Mouse (Mus musculus): Measurements from ENCODE around the gene Ccnf. TPM values are rescaled to one million over a fixed set of nuclear protein-coding genes. Genes with fewer than 3 reads are reported as not detected.

Gene Ccnf
- 0.92 TPM for polyA plus RNA-seq (2014; fragmentation: Illumina TruSeq; extraction: RNeasy Lipid Tissue Mini Kit (QIAGEN cat#74804); ENCODE audit: insufficient read depth, low read depth, low replicate concordance)

GRCm38 (mm10) chr17:24251320-24252069 lies at the start of gene Ccnf:
Ccnf (minus strand) TSS chr17:24251484.

DNA sequence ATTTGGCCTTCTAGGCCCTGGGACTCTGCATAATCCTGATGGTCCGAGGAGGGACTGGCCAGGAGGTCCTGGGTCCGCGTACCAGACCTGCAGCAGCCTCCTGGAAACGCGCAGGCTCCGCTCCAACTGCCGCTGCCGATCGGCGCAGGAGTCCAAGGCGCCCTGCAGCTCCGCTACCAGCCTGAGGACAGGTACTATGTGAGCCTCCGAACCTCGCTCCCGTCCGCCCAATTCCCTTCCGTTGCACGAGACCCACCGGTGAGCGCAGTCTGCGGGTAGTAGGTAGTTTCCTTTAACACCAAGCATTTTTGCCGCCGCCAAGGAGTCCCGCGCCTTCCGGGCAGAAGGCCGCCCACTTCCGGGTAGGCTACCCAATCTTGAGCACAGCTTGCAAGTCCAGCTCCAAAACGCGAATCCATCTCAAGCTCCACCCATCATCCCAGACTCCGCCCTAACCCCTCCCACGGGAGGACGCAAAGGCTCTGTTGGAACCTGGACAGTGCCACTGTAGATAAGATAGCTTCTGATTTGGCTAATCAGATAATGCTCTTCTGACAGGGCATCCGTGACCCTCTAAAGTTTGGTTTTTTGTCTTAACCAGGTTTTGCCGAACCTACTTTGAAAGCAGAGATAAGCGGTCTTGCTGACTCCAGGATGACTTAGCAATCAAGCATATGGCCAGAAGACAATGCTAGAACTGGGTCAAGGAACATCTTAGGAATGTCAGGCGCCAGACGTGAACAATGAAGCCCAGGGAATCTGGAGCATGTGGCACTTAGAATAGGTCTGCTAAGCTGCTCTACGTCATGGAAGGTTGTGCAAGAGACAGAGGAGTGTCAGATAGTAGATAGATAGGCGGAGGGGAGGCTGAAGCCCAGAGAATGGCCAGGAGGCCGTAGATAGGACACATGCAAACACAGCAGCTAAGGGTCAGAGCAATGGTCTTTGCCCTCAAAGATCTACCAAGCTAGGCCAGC lies 30.6 kb downstream of the Ccnf start, which contains the start of gene Tedc2:
Tedc2 (minus strand) TSS at position 417 of the 977 bp plus-strand sequence.

DNA sequence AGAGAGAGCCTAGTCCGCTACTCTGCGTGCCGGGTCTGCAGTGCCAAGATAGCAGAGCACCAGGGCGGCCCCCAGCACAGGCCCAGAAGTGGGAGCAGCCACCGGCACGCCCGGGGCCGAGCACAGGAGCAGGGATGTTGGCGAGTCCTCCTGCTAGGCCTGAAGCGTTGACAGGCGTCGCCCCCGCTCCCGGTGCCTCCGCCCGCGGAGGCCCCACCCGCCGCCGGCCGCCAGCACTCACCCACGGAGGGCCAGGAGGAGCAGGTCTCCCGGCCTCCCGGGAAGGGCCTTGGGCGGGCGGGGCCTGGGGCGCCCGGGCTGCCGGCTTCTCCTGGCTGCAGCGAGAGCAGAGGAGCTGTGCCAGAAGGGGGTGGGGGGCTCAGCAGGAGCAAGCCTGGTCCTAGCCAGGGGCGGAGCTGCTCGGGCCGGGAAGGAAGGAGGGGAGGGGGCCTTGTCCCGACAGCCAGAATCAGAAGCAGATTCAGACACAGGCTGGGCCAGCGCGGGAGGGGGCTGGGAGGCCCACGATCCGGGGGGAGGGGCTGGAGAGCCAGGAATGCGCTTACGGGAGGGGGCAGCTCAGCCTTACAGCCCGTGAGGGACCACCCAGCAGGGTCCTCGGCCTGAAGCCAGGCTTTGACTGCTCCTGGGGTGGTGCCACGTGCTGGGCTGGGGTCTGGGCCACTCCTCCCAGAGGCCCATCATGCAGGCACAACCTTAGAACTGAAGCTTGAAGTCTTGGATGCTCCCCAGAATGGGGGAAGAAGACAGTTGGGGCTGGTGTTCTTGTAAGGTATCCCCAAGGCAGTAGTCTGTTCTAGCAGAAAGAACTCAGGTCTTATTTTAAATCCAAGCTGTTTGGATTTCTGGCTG lies 42.0 kb downstream of the Ccnf start, which contains the start of gene Ntn3:
Ntn3 (minus strand) TSS at position 489 of the 873 bp plus-strand sequence.

GRCm38 (mm10) chr17:24205284-24205888 lies 45.9 kb downstream of the Ccnf start, which contains the start of gene Tbc1d24:
Tbc1d24 (minus strand) TSS chr17:24205562.

Other genes with a start within 250 kb of the Ccnf start
- not detected for gene Prss27, start 213.3 kb downstream of the Ccnf start, polyA plus RNA-seq (2014; fragmentation: Illumina TruSeq; extraction: RNeasy Lipid Tissue Mini Kit (QIAGEN cat#74804); ENCODE audit: insufficient read depth, low read depth, low replicate concordance)
- 16.7 TPM for gene Kctd5, start 178.0 kb downstream of the Ccnf start, polyA plus RNA-seq (2014; fragmentation: Illumina TruSeq; extraction: RNeasy Lipid Tissue Mini Kit (QIAGEN cat#74804); ENCODE audit: insufficient read depth, low read depth, low replicate concordance)
- 7.9 TPM for gene Pdpk1, start 100.6 kb downstream of the Ccnf start, polyA plus RNA-seq (2014; fragmentation: Illumina TruSeq; extraction: RNeasy Lipid Tissue Mini Kit (QIAGEN cat#74804); ENCODE audit: insufficient read depth, low read depth, low replicate concordance)
- 22.0 TPM for gene Amdhd2, start 87.7 kb downstream of the Ccnf start, polyA plus RNA-seq (2014; fragmentation: Illumina TruSeq; extraction: RNeasy Lipid Tissue Mini Kit (QIAGEN cat#74804); ENCODE audit: insufficient read depth, low read depth, low replicate concordance)
- 301 TPM for gene Atp6v0c, start 81.8 kb downstream of the Ccnf start, polyA plus RNA-seq (2014; fragmentation: Illumina TruSeq; extraction: RNeasy Lipid Tissue Mini Kit (QIAGEN cat#74804); ENCODE audit: insufficient read depth, low read depth, low replicate concordance)
- 2.4 TPM for gene Tbc1d24, start 45.9 kb downstream of the Ccnf start, polyA plus RNA-seq (2014; fragmentation: Illumina TruSeq; extraction: RNeasy Lipid Tissue Mini Kit (QIAGEN cat#74804); ENCODE audit: insufficient read depth, low read depth, low replicate concordance)
- 2.2 TPM for gene Ntn3, start 42.0 kb downstream of the Ccnf start, polyA plus RNA-seq (2014; fragmentation: Illumina TruSeq; extraction: RNeasy Lipid Tissue Mini Kit (QIAGEN cat#74804); ENCODE audit: insufficient read depth, low read depth, low replicate concordance)
- 5.1 TPM for gene Tedc2, start 30.6 kb downstream of the Ccnf start, polyA plus RNA-seq (2014; fragmentation: Illumina TruSeq; extraction: RNeasy Lipid Tissue Mini Kit (QIAGEN cat#74804); ENCODE audit: insufficient read depth, low read depth, low replicate concordance)
- gene Abca17, start 99.6 kb upstream of the Ccnf start, polyA plus RNA-seq (2014; fragmentation: Illumina TruSeq; extraction: RNeasy Lipid Tissue Mini Kit (QIAGEN cat#74804); ENCODE audit: insufficient read depth, low read depth, low replicate concordance) = 1.2 TPM
- gene Abca3, start 100.5 kb upstream of the Ccnf start, polyA plus RNA-seq (2014; fragmentation: Illumina TruSeq; extraction: RNeasy Lipid Tissue Mini Kit (QIAGEN cat#74804); ENCODE audit: insufficient read depth, low read depth, low replicate concordance) = 69.4 TPM
- gene Rnps1, start 163.1 kb upstream of the Ccnf start, polyA plus RNA-seq (2014; fragmentation: Illumina TruSeq; extraction: RNeasy Lipid Tissue Mini Kit (QIAGEN cat#74804); ENCODE audit: insufficient read depth, low read depth, low replicate concordance) = 55.3 TPM
- 68.8 TPM for gene Eci1, start 175.2 kb upstream of the Ccnf start, polyA plus RNA-seq (2014; fragmentation: Illumina TruSeq; extraction: RNeasy Lipid Tissue Mini Kit (QIAGEN cat#74804); ENCODE audit: insufficient read depth, low read depth, low replicate concordance)
- 4.0 TPM for gene Dnase1l2, start 191.6 kb upstream of the Ccnf start, polyA plus RNA-seq (2014; fragmentation: Illumina TruSeq; extraction: RNeasy Lipid Tissue Mini Kit (QIAGEN cat#74804); ENCODE audit: insufficient read depth, low read depth, low replicate concordance)
- 21.7 TPM for gene E4f1, start 218.8 kb upstream of the Ccnf start, polyA plus RNA-seq (2014; fragmentation: Illumina TruSeq; extraction: RNeasy Lipid Tissue Mini Kit (QIAGEN cat#74804); ENCODE audit: insufficient read depth, low read depth, low replicate concordance)
- 20.4 TPM for gene Pgp, start 218.9 kb upstream of the Ccnf start, polyA plus RNA-seq (2014; fragmentation: Illumina TruSeq; extraction: RNeasy Lipid Tissue Mini Kit (QIAGEN cat#74804); ENCODE audit: insufficient read depth, low read depth, low replicate concordance)
- not detected for gene Bricd5, start 222.4 kb upstream of the Ccnf start, polyA plus RNA-seq (2014; fragmentation: Illumina TruSeq; extraction: RNeasy Lipid Tissue Mini Kit (QIAGEN cat#74804); ENCODE audit: insufficient read depth, low read depth, low replicate concordance)
- 8.3 TPM for gene Mlst8, start 227.6 kb upstream of the Ccnf start, polyA plus RNA-seq (2014; fragmentation: Illumina TruSeq; extraction: RNeasy Lipid Tissue Mini Kit (QIAGEN cat#74804); ENCODE audit: insufficient read depth, low read depth, low replicate concordance)
- 0.34 TPM for gene Caskin1, start 237.1 kb upstream of the Ccnf start, polyA plus RNA-seq (2014; fragmentation: Illumina TruSeq; extraction: RNeasy Lipid Tissue Mini Kit (QIAGEN cat#74804); ENCODE audit: insufficient read depth, low read depth, low replicate concordance)

All from lung, adult 10 weeks (tissue).